Mouse (Mus musculus) heart, embryonic 11.5 days (tissue): Measurements from ENCODE around the gene Tnip3. TPM values are rescaled to one million over a fixed set of nuclear protein-coding genes. Genes with fewer than 3 reads are reported as not detected.
A peak's percentile ranks its signal among the peaks of the same experiment; 100 is the strongest.

ENCODE experiments used
- ATAC-seq: fragments of 200-750 bp; cut with Nextera tagmentation; replicated peaks from 2 replicates; pipeline ENCODE4 v1.8.0; 2017; ENCODE audit warnings: moderate library complexity; ENCODE audit not compliant: insufficient number of reproducible peaks, low FRiP score, low TSS enrichment
- H3K27ac ChIP-seq: fragments of 300-500 bp; sonication (generic); 2 replicates; pipeline ENCODE4 v1.5.1; 2014; ENCODE audit warnings: mild to moderate bottlenecking, low read depth, low read length
- H3K27me3 ChIP-seq: fragments of 300-500 bp; sonication (generic); 2 replicates; pipeline ENCODE4 v1.6.1; 2014; ENCODE audit warnings: mild to moderate bottlenecking, low read length, mixed read lengths; ENCODE audit not compliant: control insufficient read depth, insufficient read depth
- H3K36me3 ChIP-seq: fragments of 300-500 bp; sonication (generic); 2 replicates; pipeline ENCODE4 v1.6.1; 2014; ENCODE audit warnings: mild to moderate bottlenecking, low read length, moderate library complexity, mixed read lengths; ENCODE audit not compliant: control insufficient read depth, insufficient read depth
- H3K4me1 ChIP-seq: fragments of 300-500 bp; sonication (generic); 2 replicates; pipeline ENCODE4 v1.6.1; 2014; ENCODE audit warnings: low read length; ENCODE audit not compliant: control insufficient read depth, insufficient read depth
- H3K4me2 ChIP-seq: fragments of 300-500 bp; sonication (generic); 2 replicates; pipeline ENCODE4 v1.6.1; 2014; ENCODE audit warnings: mild to moderate bottlenecking, moderate library complexity
- H3K4me3 ChIP-seq: fragments of 300-500 bp; sonication (generic); 2 replicates; pipeline ENCODE4 v1.5.1; 2014; ENCODE audit warnings: low read depth, low read length
- H3K9ac ChIP-seq: fragments of 300-500 bp; sonication (generic); 2 replicates; pipeline ENCODE4 v1.6.1; 2014; ENCODE audit warnings: mild to moderate bottlenecking, low read depth, low read length, moderate library complexity
- H3K9me3 ChIP-seq: fragments of 300-500 bp; sonication (generic); replicated peaks from 2 replicates; pipeline ENCODE4 v1.6.1; 2016; ENCODE audit warnings: low read length; ENCODE audit not compliant: control insufficient read depth
- WGBS: fragments of 180-500 bp; shearing (Covaris S2); extraction: QIAGEN DNeasy Blood & Tissue Kit; methylation state at CpG from one replicate; pipeline ENCODE4 v1.1.7; 2014; ENCODE audit not compliant: insufficient replicate concordance; 5-methylcytosine and 5-hydroxymethylcytosine counted together
- polyA plus RNA-seq: library from polyadenylated mRNA; unstranded; fragments of >200 nt; fragmentation: Nextera tagmentation; extraction: Ambion mirVana; gene quantifications from 2 replicates; pipeline ENCODE4 v1.2.1, GENCODE M21; 2014

Gene Tnip3
- polyA plus RNA-seq, 1 experiment from 2014 or later: 0.20 TPM

GRCm38 (mm10) chr6:65647731-65648130, 122.6 kb downstream of the Tnip3 start:
- no peaks in the 10 kb centered on the region for H3K27me3 ChIP-seq
- H3K36me3 ChIP-seq: no peaks in the 10 kb centered on the region
- no peak overlapping the region for H3K27ac ChIP-seq
- H3K9me3 ChIP-seq: no peaks in the 10 kb centered on the region
- H3K4me2 ChIP-seq: no peak overlapping the region
- H3K9ac ChIP-seq: no peak overlapping the region
- H3K4me1 ChIP-seq: no peaks in the 10 kb centered on the region
- 78% methylated on average over 6 of the region's 6 CpGs for WGBS
- H3K4me3 ChIP-seq: no peak overlapping the region
- ATAC-seq: no peak

- no peak overlapping the region for H3K4me3 ChIP-seq
- no peak overlapping the region for H3K27ac ChIP-seq
- WGBS: 53% methylated on average over 4 of the region's 4 CpGs
- no peaks in the 10 kb centered on the region for H3K27me3 ChIP-seq
- no peak overlapping the region for H3K9ac ChIP-seq
- H3K9me3 ChIP-seq: no peaks in the 10 kb centered on the region
- no peaks in the 10 kb centered on the region for H3K4me1 ChIP-seq
- no peaks in the 10 kb centered on the region for H3K36me3 ChIP-seq
- no peak overlapping the region for H3K4me2 ChIP-seq
- ATAC-seq: no peak
Observed at GRCm38 (mm10) chr6:65651376-65651775, 126.3 kb downstream of the Tnip3 start.

DNA sequence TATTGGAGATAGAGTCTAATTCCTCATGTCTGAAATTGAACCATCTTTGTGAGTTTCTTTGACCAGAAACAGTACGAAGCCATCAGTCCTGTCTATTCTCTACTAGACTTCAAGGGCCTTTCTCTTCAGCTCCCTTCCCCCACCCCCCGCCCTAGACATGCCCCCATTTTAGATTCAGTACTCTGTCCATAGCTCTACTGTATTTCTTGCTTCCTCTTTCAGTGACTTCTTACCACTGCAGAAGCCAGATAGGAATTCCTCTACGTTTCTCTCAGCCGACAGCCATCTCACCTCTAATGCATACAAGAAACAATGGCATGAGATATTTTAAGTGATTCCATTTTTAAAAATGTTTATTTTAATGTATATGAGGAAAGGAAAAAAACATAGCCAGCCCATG, 136.2 kb downstream of the Tnip3 start:
- Histone ChIP-seq H3K9ac (no peak overlapping the region), H3K9me3 (no peaks in the 10 kb centered on the region), H3K27ac (no peak overlapping the region), H3K4me2 (no peak overlapping the region), H3K27me3 (no peaks in the 10 kb centered on the region), H3K36me3 (no peaks in the 10 kb centered on the region), H3K4me3 (no peak overlapping the region), H3K4me1 (no peaks in the 10 kb centered on the region)
- 61% methylated on average over 4 of the region's 4 CpGs for WGBS
- ATAC-seq: no peak

GRCm38 (mm10) chr6:65662050-65662449, 136.9 kb downstream of the Tnip3 start:
- Histone ChIP-seq H3K36me3 (no peaks in the 10 kb centered on the region), H3K4me2 (no peak overlapping the region), H3K4me1 (no peaks in the 10 kb centered on the region), H3K27me3 (no peaks in the 10 kb centered on the region), H3K9me3 (no peaks in the 10 kb centered on the region), H3K27ac (no peak overlapping the region), H3K9ac (no peak overlapping the region), H3K4me3 (no peak overlapping the region)
- WGBS: 44% methylated on average over 2 of the region's 2 CpGs
- no peak for ATAC-seq

DNA sequence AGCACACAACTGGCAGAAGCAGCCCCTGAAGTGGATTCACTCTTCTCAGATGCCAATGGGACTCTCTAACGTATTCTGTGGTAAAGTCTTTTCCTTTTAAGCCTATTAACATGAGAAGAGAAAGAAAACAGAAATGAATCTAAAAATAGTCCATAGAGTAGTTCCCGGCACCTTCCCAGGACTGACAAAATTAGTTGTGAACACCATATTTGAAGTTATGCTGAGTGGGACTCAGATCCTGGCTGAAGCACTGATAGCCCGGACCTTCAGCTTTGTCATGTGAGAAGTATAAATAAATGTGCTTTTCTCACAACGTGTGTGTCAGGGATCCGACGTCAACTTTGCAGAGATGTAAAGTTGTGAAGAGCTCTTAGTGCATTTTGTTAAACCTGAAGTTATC, 138.9 kb downstream of the Tnip3 start:
- 44% methylated on average over 6 of the region's 6 CpGs for WGBS
- no peaks in the 10 kb centered on the region for H3K36me3 ChIP-seq
- no peaks in the 10 kb centered on the region for H3K27me3 ChIP-seq
- H3K4me1 ChIP-seq: no peaks in the 10 kb centered on the region
- no peak for ATAC-seq
- no peak overlapping the region for H3K4me2 ChIP-seq
- H3K9ac ChIP-seq: no peak overlapping the region
- no peak overlapping the region for H3K4me3 ChIP-seq
- H3K9me3 ChIP-seq: no peaks in the 10 kb centered on the region
- H3K27ac ChIP-seq: no peak overlapping the region

- Histone ChIP-seq H3K9me3 (no peaks in the 10 kb centered on the region), H3K9ac (no peak overlapping the region), H3K4me1 (no peaks in the 10 kb centered on the region), H3K4me3 (no peak overlapping the region), H3K27me3 (no peaks in the 10 kb centered on the region), H3K36me3 (no peaks in the 10 kb centered on the region), H3K4me2 (no peak overlapping the region), H3K27ac (no peak overlapping the region)
- no peak for ATAC-seq
- WGBS: 82% methylated on average over 3 of the region's 3 CpGs
Observed at GRCm38 (mm10) chr6:65666295-65666694, 141.2 kb downstream of the Tnip3 start.

DNA sequence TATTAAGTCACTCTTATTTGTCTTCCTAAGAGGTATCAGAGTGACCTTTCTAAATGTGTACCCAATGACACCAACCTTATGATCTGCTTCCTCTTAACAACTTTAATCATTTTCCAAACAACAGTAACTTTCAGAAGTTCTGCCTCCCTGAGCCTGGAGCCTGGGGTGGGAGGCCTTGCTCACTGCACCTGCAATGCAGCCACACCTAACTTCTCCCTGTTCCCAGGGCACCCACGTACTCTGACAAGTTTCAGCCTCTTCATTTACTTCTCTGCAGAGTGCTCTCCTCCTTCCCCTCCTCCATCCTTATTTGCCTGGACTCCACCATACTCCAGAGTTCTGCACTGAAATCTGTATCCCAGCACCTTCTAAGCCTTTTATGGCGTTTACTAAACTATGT, 144.9 kb downstream of the Tnip3 start:
- Histone ChIP-seq H3K4me2 (no peak overlapping the region), H3K9ac (no peak overlapping the region), H3K4me3 (no peak overlapping the region), H3K4me1 (0 out of 2 replicates have a peak, but pooled peaks cover 2% of the 10 kb centered on the region), H3K27me3 (peaks cover 6% of the 10 kb centered on the region), H3K27ac (no peak overlapping the region), H3K36me3 (no peaks in the 10 kb centered on the region), H3K9me3 (no peaks in the 10 kb centered on the region)
- no peak for ATAC-seq
- 53% methylated on average over 2 of the region's 2 CpGs for WGBS

GRCm38 (mm10) chr6:65670981-65671411, 145.9 kb downstream of the Tnip3 start:
- peak overlapping the region; percentile 96 for H3K4me2 ChIP-seq
- H3K27ac ChIP-seq: no peak overlapping the region
- 0 out of 2 replicates have a peak, but pooled peaks cover 2% of the 10 kb centered on the region for H3K4me1 ChIP-seq
- H3K4me3 ChIP-seq: peak overlapping the region; percentile 58
- no peaks in the 10 kb centered on the region for H3K9me3 ChIP-seq
- 2% methylated on average over 21 of the region's 21 CpGs for WGBS
- 0 out of 2 replicates have a peak, but pooled peaks have one; percentile 5 for ATAC-seq
- peak overlapping the region; percentile 29; the same call in 1 of the 2 replicates for H3K9ac ChIP-seq
- H3K36me3 ChIP-seq: no peaks in the 10 kb centered on the region
- peaks cover 6% of the 10 kb centered on the region for H3K27me3 ChIP-seq

DNA sequence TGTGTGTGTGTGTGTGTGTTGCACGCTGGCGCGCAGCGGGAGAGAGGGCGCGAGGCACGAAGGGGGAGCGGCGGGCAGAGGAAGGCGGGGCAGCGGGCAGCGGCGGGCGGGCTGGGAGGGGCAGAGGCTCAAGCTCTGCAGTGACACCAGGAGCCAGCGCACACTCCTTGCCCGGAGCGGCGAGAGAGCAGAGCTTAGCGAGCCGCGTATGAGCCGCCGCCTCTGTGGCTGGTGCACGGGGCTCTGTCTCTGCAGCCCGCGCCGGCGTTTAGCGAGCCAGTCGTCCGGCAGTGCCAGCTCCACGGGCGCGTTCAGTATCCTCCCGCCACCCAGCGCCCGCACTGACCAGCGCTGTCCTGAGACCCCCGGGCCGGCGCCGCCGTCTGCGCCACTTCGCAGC, 146.3 kb downstream of the Tnip3 start, which contains the start of gene Ndnf:
TSS of gene Ndnf (plus strand) at position 140 of the 400 bp plus-strand sequence.
- 0% methylated on average over 27 of the region's 45 CpGs for WGBS
- 0 out of 2 replicates have a peak, but pooled peaks cover 2% of the 10 kb centered on the region for H3K4me1 ChIP-seq
- no peaks in the 10 kb centered on the region for H3K9me3 ChIP-seq
- H3K4me3 ChIP-seq: peak within 1 kb of the TSS; percentile 58
- no peak within 1 kb of the TSS for H3K27ac ChIP-seq
- no peaks in the 10 kb centered on the region for H3K36me3 ChIP-seq
- peak; percentile 85 for ATAC-seq
- peak within 1 kb of the TSS; percentile 96 for H3K4me2 ChIP-seq
- H3K27me3 ChIP-seq: peaks cover 6% of the 10 kb centered on the region
- H3K9ac ChIP-seq: peak within 1 kb of the TSS; percentile 66
